Mouse (Mus musculus) limb, embryonic 14.5 days (tissue): Measurements from ENCODE around the gene Arhgef12. TPM values are rescaled to one million over a fixed set of nuclear protein-coding genes. Genes with fewer than 3 reads are reported as not detected.

Source experiments
- ATAC-seq: fragments of 200-750 bp; cut with Nextera tagmentation; 2 replicates; pipeline ENCODE4 v1.8.0; 2017; ENCODE audit warnings: low read depth, moderate number of reproducible peaks, moderate TSS enrichment; ENCODE audit not compliant: low FRiP score
- DNase-seq: peaks from one replicate; pipeline ENCODE4 v3.0.0-alpha.2; 2015; ENCODE audit warnings: low spot score
- H3K27ac ChIP-seq: fragments of 300-500 bp; sonication (generic); replicated peaks from 2 replicates; pipeline ENCODE4 v1.5.1; 2014; ENCODE audit warnings: low read depth, mild to moderate bottlenecking, low read length, moderate library complexity, mixed read lengths
- H3K27me3 ChIP-seq: fragments of 300-500 bp; sonication (generic); 2 replicates; pipeline ENCODE4 v1.6.1; 2014; ENCODE audit warnings: low read length, mixed read lengths; ENCODE audit not compliant: control insufficient read depth, insufficient read depth
- H3K36me3 ChIP-seq: fragments of 300-500 bp; sonication (generic); 2 replicates; pipeline ENCODE4 v1.6.1; 2014; ENCODE audit warnings: mild to moderate bottlenecking, low read length, moderate library complexity, mixed read lengths; ENCODE audit not compliant: control insufficient read depth, insufficient read depth
- H3K4me1 ChIP-seq: fragments of 300-500 bp; sonication (generic); 2 replicates; pipeline ENCODE4 v1.6.1; 2014; ENCODE audit warnings: antibody characterized with exemption, low read length, mixed read lengths; ENCODE audit not compliant: control insufficient read depth, insufficient read depth
- H3K4me2 ChIP-seq: fragments of 300-500 bp; sonication (generic); replicated peaks from 2 replicates; pipeline ENCODE4 v1.6.1; 2014; ENCODE audit warnings: low read depth, mild to moderate bottlenecking, low read length, moderate library complexity; ENCODE audit not compliant: severe bottlenecking
- H3K4me3 ChIP-seq: fragments of 300-500 bp; sonication (generic); replicated peaks from 2 replicates; pipeline ENCODE4 v1.5.1; 2014; ENCODE audit warnings: low read length
- H3K9ac ChIP-seq: fragments of 300-500 bp; sonication (generic); 2 replicates; pipeline ENCODE4 v1.6.1; 2014; ENCODE audit warnings: mild to moderate bottlenecking, low read depth, low read length, moderate library complexity; ENCODE audit not compliant: severe bottlenecking
- H3K9me3 ChIP-seq: fragments of 300-500 bp; sonication (generic); 2 replicates; pipeline ENCODE4 v1.6.1; 2016; ENCODE audit warnings: low read length; ENCODE audit not compliant: control insufficient read depth
- POLR2A ChIP-seq: fragments of 200-500 bp; IDR thresholded peaks from 2 replicates; pipeline ENCODE4 v1.8.0; 2012; ENCODE audit warnings: inconsistent platforms, mild to moderate bottlenecking, moderate library complexity, borderline replicate concordance; ENCODE audit not compliant: insufficient read depth, insufficient read length; ENCODE audit errors: extremely low read depth
- WGBS: fragments of 180-500 bp; shearing (Covaris S2); extraction: QIAGEN DNeasy Blood & Tissue Kit; methylation state at CpG from one replicate; pipeline ENCODE4 v1.1.7; 2014; 5-methylcytosine and 5-hydroxymethylcytosine counted together
- polyA plus RNA-seq, 2 experiments: library from polyadenylated mRNA; depleted of rRNA in 1 of 2; stranded (reverse) in 1 of 2; unstranded in 1 of 2; fragments of >200 nt; fragmentation: Nextera tagmentation in 1 of 2; extraction: Ambion mirVana in 1 of 2; gene quantifications; 2 replicates each; pipeline versions ENCODE4 v1.2.1 to v1.2.3; 2012 to 2014

Gene Arhgef12
- polyA plus RNA-seq, 2 experiments, result 15.7 to 26.1 TPM

DNA sequence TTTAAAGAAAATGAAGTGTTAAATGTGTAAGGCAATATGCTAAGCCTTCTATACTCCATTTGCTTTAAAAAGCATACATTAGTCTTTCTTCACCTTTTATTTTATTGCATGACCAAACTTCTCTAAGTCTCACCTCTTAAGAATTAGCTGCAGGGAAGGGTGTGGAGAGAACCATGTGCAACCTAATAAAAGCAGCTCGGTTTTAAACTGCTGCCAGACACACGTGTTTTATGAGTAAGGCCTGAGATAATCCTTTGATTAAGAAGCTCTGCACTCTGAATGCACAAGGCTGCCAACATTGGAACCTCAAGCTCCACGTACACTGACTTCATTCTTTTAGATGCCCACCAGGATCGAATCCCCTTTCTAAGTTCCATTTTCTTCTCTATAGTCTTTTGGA, 71.8 kb downstream of the Arhgef12 start:
- peaks cover 10% of the 10 kb centered on the region for H3K4me1 ChIP-seq
- DNase-seq, result peak; percentile 49
- no peak overlapping the region for H3K9ac ChIP-seq
- H3K4me3 ChIP-seq, result no peak overlapping the region
- H3K9me3 ChIP-seq, result no peaks in the 10 kb centered on the region
- H3K36me3 ChIP-seq, result peaks cover 2% of the 10 kb centered on the region; the same call in 1 of the 2 replicates
- no peaks in the 10 kb centered on the region for H3K27me3 ChIP-seq
- H3K27ac ChIP-seq, result no peak overlapping the region
- H3K4me2 ChIP-seq, result no peak overlapping the region
- TF ChIP-seq POLR2A, result no peak
- WGBS, result 17% methylated on average over 4 of the region's 4 CpGs
- ATAC-seq, result no peak

DNA sequence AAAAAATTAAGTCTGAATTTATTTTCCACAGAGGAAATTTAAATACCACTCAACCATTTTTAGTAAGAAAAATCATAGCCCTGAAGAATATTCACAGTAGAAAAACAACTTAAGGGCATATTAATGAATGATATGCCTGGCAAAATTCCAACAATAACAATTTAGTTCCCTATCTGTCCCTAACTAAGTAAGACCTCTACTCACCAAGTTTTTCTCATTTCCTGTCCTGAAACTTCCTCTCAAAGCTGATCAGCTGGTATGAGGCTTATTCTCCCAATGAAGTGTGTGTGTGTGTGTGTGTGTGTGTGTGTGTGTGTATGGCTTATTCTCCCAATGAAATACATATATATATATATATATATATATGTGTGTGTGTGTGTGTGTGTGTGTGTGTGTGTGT, 72.8 kb downstream of the Arhgef12 start:
- Histone ChIP-seq H3K36me3 (0 out of 2 replicates have a peak, but pooled peaks cover 2% of the 10 kb centered on the region), H3K4me1 (peaks cover 10% of the 10 kb centered on the region), H3K9me3 (no peaks in the 10 kb centered on the region), H3K4me2 (no peak overlapping the region), H3K9ac (no peak overlapping the region), H3K4me3 (no peak overlapping the region), H3K27ac (no peak overlapping the region), H3K27me3 (no peaks in the 10 kb centered on the region)
- no peak for TF ChIP-seq POLR2A
- ATAC-seq (no peak), DNase-seq (peak; percentile 34)

- DNase-seq (no peak), ATAC-seq (no peak)
- H3K36me3 ChIP-seq, result peaks cover 20% of the 10 kb centered on the region
- no peak overlapping the region for H3K4me2 ChIP-seq
- no peak overlapping the region for H3K9ac ChIP-seq
- H3K9me3 ChIP-seq, result no peaks in the 10 kb centered on the region
- no peaks in the 10 kb centered on the region for H3K4me1 ChIP-seq
- 80% methylated on average over 5 of the region's 5 CpGs for WGBS
- H3K4me3 ChIP-seq, result no peak overlapping the region
- TF ChIP-seq POLR2A, result no peak
- no peaks in the 10 kb centered on the region for H3K27me3 ChIP-seq
- no peak overlapping the region for H3K27ac ChIP-seq
Measured at GRCm38 (mm10) chr9:43027757-43028156, 79.3 kb downstream of the Arhgef12 start.

DNA sequence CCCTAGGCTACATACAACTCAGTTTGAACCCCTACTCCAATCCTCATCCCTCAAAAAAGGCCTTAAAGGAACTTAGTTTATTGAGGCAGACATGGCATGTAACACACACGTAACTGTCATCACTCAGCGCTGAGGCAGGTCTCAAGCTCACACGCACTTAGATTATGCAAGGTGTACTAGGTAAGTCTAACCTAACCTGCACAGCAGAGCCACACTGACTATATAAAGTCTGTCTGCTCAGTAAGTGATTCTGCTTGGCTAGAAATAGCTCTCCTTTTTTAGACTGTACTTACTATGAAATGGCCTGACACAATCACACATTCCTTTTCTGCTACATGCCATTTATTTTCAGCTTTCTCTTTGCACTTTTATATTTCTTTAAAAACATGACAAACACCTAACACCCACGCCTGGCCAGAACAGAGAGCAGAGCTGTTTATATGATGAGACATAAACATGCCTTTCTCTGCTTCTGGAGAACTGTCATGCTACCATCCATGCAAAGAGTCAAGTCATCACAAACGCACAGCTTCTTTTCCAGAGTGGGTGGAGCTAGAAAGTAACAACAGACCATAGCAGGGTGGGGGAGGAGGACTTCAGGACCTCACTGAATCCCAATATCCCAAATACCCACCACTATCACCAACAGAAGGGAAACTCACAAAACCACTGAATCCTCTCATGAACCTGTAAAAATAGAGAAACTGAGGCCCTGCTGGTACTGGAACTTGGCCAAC, 85.4 kb downstream of the Arhgef12 start:
- no peak overlapping the region for H3K4me3 ChIP-seq
- H3K27me3 ChIP-seq, result no peaks in the 10 kb centered on the region
- peaks cover 28% of the 10 kb centered on the region for H3K36me3 ChIP-seq
- no peak overlapping the region for H3K9ac ChIP-seq
- H3K4me1 ChIP-seq, result no peaks in the 10 kb centered on the region
- no peak overlapping the region for H3K27ac ChIP-seq
- TF ChIP-seq POLR2A, result no peak
- 83% methylated on average over 5 of the region's 5 CpGs for WGBS
- ATAC-seq (no peak), DNase-seq (no peak)
- no peaks in the 10 kb centered on the region for H3K9me3 ChIP-seq
- no peak overlapping the region for H3K4me2 ChIP-seq

- no peak for TF ChIP-seq POLR2A
- no peak overlapping the region for H3K4me2 ChIP-seq
- H3K4me1 ChIP-seq, result no peaks in the 10 kb centered on the region
- H3K9ac ChIP-seq, result no peak overlapping the region
- peaks cover 25% of the 10 kb centered on the region for H3K36me3 ChIP-seq
- H3K27me3 ChIP-seq, result no peaks in the 10 kb centered on the region
- WGBS, result 93% methylated on average over 9 of the region's 9 CpGs
- H3K9me3 ChIP-seq, result no peaks in the 10 kb centered on the region
- H3K4me3 ChIP-seq, result no peak overlapping the region
- H3K27ac ChIP-seq, result no peak overlapping the region
- DNase-seq (no peak), ATAC-seq (no peak)
Measured at GRCm38 (mm10) chr9:43019656-43020055, 87.4 kb downstream of the Arhgef12 start.
